Mouse (Mus musculus): ENCODE measurements around the gene Adamts12. TPM values are rescaled to one million over a fixed set of nuclear protein-coding genes. Genes with fewer than 3 reads are reported as not detected.

The Adamts12 gene
- not detected in 2 replicates for polyA plus RNA-seq (2012; ENCODE audit: low replicate concordance)

GRCm38 (mm10) chr15:11064558-11065411 is at the start of gene Adamts12:
Gene Adamts12 (plus strand): TSS chr15:11064790.

GRCm38 (mm10) chr15:11037711-11038110 is 26.9 kb upstream of the Adamts12 start, which contains the start of gene Rxfp3:
Gene Rxfp3 (minus strand): TSS chr15:11037991.

Other genes starting within 250 kb of the Adamts12 start
- gene C1qtnf3, start 112.5 kb upstream of the Adamts12 start, polyA plus RNA-seq (2012; ENCODE audit: low replicate concordance): 0.09 TPM in 1 of 2 replicates, not detected in the other
- gene Amacr, start 83.0 kb upstream of the Adamts12 start, polyA plus RNA-seq (2012; ENCODE audit: low replicate concordance): 1.0 and 3.1 TPM in 2 replicates
- not detected in 2 replicates for gene Slc45a2, start 64.1 kb upstream of the Adamts12 start, polyA plus RNA-seq (2012; ENCODE audit: low replicate concordance)
- gene Rxfp3, start 26.8 kb upstream of the Adamts12 start, polyA plus RNA-seq (2012; ENCODE audit: low replicate concordance): not detected in 2 replicates

All from leukemia stem cell, adult 10-12 weeks (primary cell).